Mouse (Mus musculus): ENCODE data around the gene Dennd6b. TPM values are rescaled to one million over a fixed set of nuclear protein-coding genes. Genes with fewer than 3 reads are reported as not detected.

Dennd6b gene
- polyA plus RNA-seq (2014; fragmentation: Illumina TruSeq; extraction: RNeasy Lipid Tissue Mini Kit (QIAGEN cat#74804); ENCODE audit: low read depth, low replicate concordance) = 9.0 TPM

GRCm38 (mm10) chr15:89196313-89196706, at the start of gene Dennd6b:
Gene Dennd6b (minus strand): TSS chr15:89196496.

GRCm38 (mm10) chr15:89210915-89211715, 14.8 kb upstream of the Dennd6b start, which contains the start of gene Ppp6r2:
Gene Ppp6r2 (plus strand): TSS chr15:89211553.

GRCm38 (mm10) chr15:89180571-89181229, 15.6 kb downstream of the Dennd6b start, which contains the start of gene Plxnb2:
Gene Plxnb2 (minus strand): TSS chr15:89180788.

GRCm38 (mm10) chr15:89149271-89150040, 46.8 kb downstream of the Dennd6b start, which contains the start of gene Mapk11:
Gene Mapk11 (minus strand): TSS chr15:89149628.

GRCm38 (mm10) chr15:89140659-89141252, 55.5 kb downstream of the Dennd6b start, which contains the start of gene Mapk12:
Gene Mapk12 (minus strand): TSS chr15:89140703.

Other genes with a start within 250 kb of the Dennd6b start
- 2.4 TPM for gene Ttll8, start 242.1 kb downstream of the Dennd6b start, polyA plus RNA-seq (2014; fragmentation: Illumina TruSeq; extraction: RNeasy Lipid Tissue Mini Kit (QIAGEN cat#74804); ENCODE audit: low read depth, low replicate concordance)
- gene Mlc1, start 217.5 kb downstream of the Dennd6b start, polyA plus RNA-seq (2014; fragmentation: Illumina TruSeq; extraction: RNeasy Lipid Tissue Mini Kit (QIAGEN cat#74804); ENCODE audit: low read depth, low replicate concordance) = 1.3 TPM
- gene Mov10l1, start 213.6 kb downstream of the Dennd6b start, polyA plus RNA-seq (2014; fragmentation: Illumina TruSeq; extraction: RNeasy Lipid Tissue Mini Kit (QIAGEN cat#74804); ENCODE audit: low read depth, low replicate concordance) = 0.81 TPM
- gene Panx2, start 136.8 kb downstream of the Dennd6b start, polyA plus RNA-seq (2014; fragmentation: Illumina TruSeq; extraction: RNeasy Lipid Tissue Mini Kit (QIAGEN cat#74804); ENCODE audit: low read depth, low replicate concordance) = 2.1 TPM
- 71.4 TPM for gene Trabd, start 121.4 kb downstream of the Dennd6b start, polyA plus RNA-seq (2014; fragmentation: Illumina TruSeq; extraction: RNeasy Lipid Tissue Mini Kit (QIAGEN cat#74804); ENCODE audit: low read depth, low replicate concordance)
- 28.7 TPM for gene Selenoo, start 107.4 kb downstream of the Dennd6b start, polyA plus RNA-seq (2014; fragmentation: Illumina TruSeq; extraction: RNeasy Lipid Tissue Mini Kit (QIAGEN cat#74804); ENCODE audit: low read depth, low replicate concordance)
- 39.9 TPM for gene Tubgcp6, start 73.4 kb downstream of the Dennd6b start, polyA plus RNA-seq (2014; fragmentation: Illumina TruSeq; extraction: RNeasy Lipid Tissue Mini Kit (QIAGEN cat#74804); ENCODE audit: low read depth, low replicate concordance)
- 14.5 TPM for gene Hdac10, start 67.8 kb downstream of the Dennd6b start, polyA plus RNA-seq (2014; fragmentation: Illumina TruSeq; extraction: RNeasy Lipid Tissue Mini Kit (QIAGEN cat#74804); ENCODE audit: low read depth, low replicate concordance)
- gene Mapk12, start 55.8 kb downstream of the Dennd6b start, polyA plus RNA-seq (2014; fragmentation: Illumina TruSeq; extraction: RNeasy Lipid Tissue Mini Kit (QIAGEN cat#74804); ENCODE audit: low read depth, low replicate concordance) = 21.4 TPM
- 19.2 TPM for gene Mapk11, start 46.9 kb downstream of the Dennd6b start, polyA plus RNA-seq (2014; fragmentation: Illumina TruSeq; extraction: RNeasy Lipid Tissue Mini Kit (QIAGEN cat#74804); ENCODE audit: low read depth, low replicate concordance)
- 86.5 TPM for gene Plxnb2, start 15.7 kb downstream of the Dennd6b start, polyA plus RNA-seq (2014; fragmentation: Illumina TruSeq; extraction: RNeasy Lipid Tissue Mini Kit (QIAGEN cat#74804); ENCODE audit: low read depth, low replicate concordance)
- gene Ppp6r2, start 15.1 kb upstream of the Dennd6b start, polyA plus RNA-seq (2014; fragmentation: Illumina TruSeq; extraction: RNeasy Lipid Tissue Mini Kit (QIAGEN cat#74804); ENCODE audit: low read depth, low replicate concordance) = 28.3 TPM
- gene Sbf1, start 118.8 kb upstream of the Dennd6b start, polyA plus RNA-seq (2014; fragmentation: Illumina TruSeq; extraction: RNeasy Lipid Tissue Mini Kit (QIAGEN cat#74804); ENCODE audit: low read depth, low replicate concordance) = 51.1 TPM
- gene Adm2, start 126.2 kb upstream of the Dennd6b start, polyA plus RNA-seq (2014; fragmentation: Illumina TruSeq; extraction: RNeasy Lipid Tissue Mini Kit (QIAGEN cat#74804); ENCODE audit: low read depth, low replicate concordance) = not detected
- gene Miox, start 137.9 kb upstream of the Dennd6b start, polyA plus RNA-seq (2014; fragmentation: Illumina TruSeq; extraction: RNeasy Lipid Tissue Mini Kit (QIAGEN cat#74804); ENCODE audit: low read depth, low replicate concordance) = not detected
- gene Lmf2, start 159.2 kb upstream of the Dennd6b start, polyA plus RNA-seq (2014; fragmentation: Illumina TruSeq; extraction: RNeasy Lipid Tissue Mini Kit (QIAGEN cat#74804); ENCODE audit: low read depth, low replicate concordance) = 32.8 TPM
- gene Ncaph2, start 159.2 kb upstream of the Dennd6b start, polyA plus RNA-seq (2014; fragmentation: Illumina TruSeq; extraction: RNeasy Lipid Tissue Mini Kit (QIAGEN cat#74804); ENCODE audit: low read depth, low replicate concordance) = 63.2 TPM
- 11.2 TPM for gene Sco2, start 177.3 kb upstream of the Dennd6b start, polyA plus RNA-seq (2014; fragmentation: Illumina TruSeq; extraction: RNeasy Lipid Tissue Mini Kit (QIAGEN cat#74804); ENCODE audit: low read depth, low replicate concordance)
- 1.2 TPM for gene Tymp, start 180.5 kb upstream of the Dennd6b start, polyA plus RNA-seq (2014; fragmentation: Illumina TruSeq; extraction: RNeasy Lipid Tissue Mini Kit (QIAGEN cat#74804); ENCODE audit: low read depth, low replicate concordance)
- gene Odf3b, start 182.8 kb upstream of the Dennd6b start, polyA plus RNA-seq (2014; fragmentation: Illumina TruSeq; extraction: RNeasy Lipid Tissue Mini Kit (QIAGEN cat#74804); ENCODE audit: low read depth, low replicate concordance) = 7.9 TPM
- gene Klhdc7b, start 188.4 kb upstream of the Dennd6b start, polyA plus RNA-seq (2014; fragmentation: Illumina TruSeq; extraction: RNeasy Lipid Tissue Mini Kit (QIAGEN cat#74804); ENCODE audit: low read depth, low replicate concordance) = not detected
- 2.0 TPM for gene Syce3, start 214.0 kb upstream of the Dennd6b start, polyA plus RNA-seq (2014; fragmentation: Illumina TruSeq; extraction: RNeasy Lipid Tissue Mini Kit (QIAGEN cat#74804); ENCODE audit: low read depth, low replicate concordance)
- 5.2 TPM for gene Cpt1b, start 229.4 kb upstream of the Dennd6b start, polyA plus RNA-seq (2014; fragmentation: Illumina TruSeq; extraction: RNeasy Lipid Tissue Mini Kit (QIAGEN cat#74804); ENCODE audit: low read depth, low replicate concordance)
- 2.6 TPM for gene C730034F03Rik, start 233.1 kb upstream of the Dennd6b start, polyA plus RNA-seq (2014; fragmentation: Illumina TruSeq; extraction: RNeasy Lipid Tissue Mini Kit (QIAGEN cat#74804); ENCODE audit: low read depth, low replicate concordance)
- gene Gm44502, start 233.2 kb upstream of the Dennd6b start, polyA plus RNA-seq (2014; fragmentation: Illumina TruSeq; extraction: RNeasy Lipid Tissue Mini Kit (QIAGEN cat#74804); ENCODE audit: low read depth, low replicate concordance) = 0.07 TPM
- gene Chkb, start 233.4 kb upstream of the Dennd6b start, polyA plus RNA-seq (2014; fragmentation: Illumina TruSeq; extraction: RNeasy Lipid Tissue Mini Kit (QIAGEN cat#74804); ENCODE audit: low read depth, low replicate concordance) = 58.0 TPM

Measured in adipose tissue, adult 10 weeks (tissue).